Mouse (Mus musculus) lung, postnatal 0 days (tissue): ENCODE measurements around the gene Mgat5b.

ENCODE experiments used
- CTCF ChIP-seq: IDR thresholded peaks from 2 replicates; pipeline ENCODE4 v1.5.1; 2016; ENCODE audit warnings: antibody characterized with exemption, mild to moderate bottlenecking
- EP300 ChIP-seq: IDR thresholded peaks from 2 replicates; pipeline ENCODE4 v1.6.1; 2016; ENCODE audit warnings: antibody characterized with exemption, mild to moderate bottlenecking, control low read depth

GRCm38 (mm10) chr11:116899247-116899646 is 19.4 kb upstream of the Mgat5b start:
- TF ChIP-seq EP300 (no peak), CTCF (no peak)
